Mouse (Mus musculus) ovary, adult 18-20 months (tissue): Measurements from ENCODE around the gene Tpm3.

Experiments used
- DNase-seq: peaks from one replicate; pipeline ENCODE4 v3.0.0; 2022; ENCODE audit warnings: low spot score, mixed read lengths

Gene Tpm3

DNA sequence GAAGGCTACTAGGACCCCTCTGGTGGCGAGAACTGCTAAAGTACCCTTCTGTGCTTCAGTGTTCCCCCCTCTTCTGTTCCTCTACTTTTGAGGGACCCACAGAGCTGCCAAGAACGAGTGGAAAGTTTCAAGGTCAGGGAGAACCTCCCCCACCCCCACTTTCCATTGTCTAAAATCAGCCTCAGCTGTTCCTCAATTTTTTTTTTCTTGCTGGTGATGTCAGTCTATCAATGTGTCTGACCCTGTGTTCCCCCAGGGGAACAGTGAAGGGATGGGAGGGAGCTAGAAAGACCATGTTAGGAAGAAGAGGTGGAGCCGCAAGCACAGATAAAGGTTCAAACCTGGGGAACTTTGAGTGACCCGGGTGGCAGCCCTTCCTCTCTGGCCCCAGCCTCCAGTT is at the start of gene Tpm3:
Gene Tpm3 (plus strand): TSS at position 356 of the 400 bp plus-strand sequence.
- DNase-seq = no peak

DNA sequence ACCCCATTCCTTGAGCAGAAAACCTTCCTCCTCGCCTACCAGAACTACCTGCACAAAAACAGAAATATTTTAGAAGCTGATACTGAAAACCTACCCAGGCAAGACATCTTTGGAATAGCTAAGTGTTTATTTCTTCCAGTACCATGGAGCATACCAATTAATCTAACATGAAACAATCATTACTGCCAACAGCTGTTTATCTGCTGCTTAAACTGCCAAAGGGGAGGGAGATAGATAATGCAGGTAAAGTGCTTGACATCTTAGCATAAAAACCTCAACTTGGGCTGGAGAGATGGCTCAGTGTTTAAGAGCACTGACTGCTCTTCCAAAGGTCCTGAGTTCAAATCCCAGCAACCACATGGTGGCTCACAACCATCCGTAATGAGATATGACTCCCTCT is 37.8 kb upstream of the Tpm3 start:
- DNase-seq = no peak

DNA sequence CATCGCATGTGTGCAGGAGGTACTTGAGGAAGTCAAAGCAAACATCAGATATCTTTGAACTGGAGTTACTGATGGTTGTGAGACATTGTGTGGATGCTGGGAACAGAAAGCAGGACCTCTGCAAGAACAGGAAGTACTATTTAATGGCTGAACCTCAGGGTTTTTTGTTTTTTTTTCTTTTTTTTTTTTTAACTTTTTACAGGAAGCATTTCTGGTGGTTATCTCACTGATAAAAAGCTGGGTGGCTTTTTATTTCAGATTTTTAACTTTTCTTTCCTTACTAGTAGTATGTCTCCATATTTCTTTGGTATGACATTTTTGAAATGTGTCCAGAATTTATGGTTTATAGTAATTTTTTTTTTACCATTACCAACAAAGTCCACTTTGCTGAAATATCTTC is 36.2 kb upstream of the Tpm3 start:
- no peak for DNase-seq

DNA sequence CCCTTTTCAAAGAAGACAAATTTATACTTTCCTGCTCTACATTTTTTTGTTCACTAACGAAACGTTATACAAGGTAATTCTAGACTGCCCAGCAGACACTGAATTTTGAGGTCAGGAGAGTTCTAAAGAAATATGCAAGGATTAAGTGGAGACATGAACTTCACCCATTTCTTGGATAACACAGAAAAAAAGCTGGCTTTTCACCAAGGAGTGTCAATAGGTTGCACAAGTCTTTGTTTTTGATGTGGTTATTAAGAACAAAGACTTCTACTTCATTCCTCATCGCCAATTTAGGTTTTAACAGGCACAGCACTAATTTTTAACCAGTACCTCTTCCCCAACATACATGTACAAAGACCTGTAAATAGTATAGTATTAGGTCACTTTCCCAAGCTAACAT is 22.8 kb upstream of the Tpm3 start:
- DNase-seq = no peak

DNA sequence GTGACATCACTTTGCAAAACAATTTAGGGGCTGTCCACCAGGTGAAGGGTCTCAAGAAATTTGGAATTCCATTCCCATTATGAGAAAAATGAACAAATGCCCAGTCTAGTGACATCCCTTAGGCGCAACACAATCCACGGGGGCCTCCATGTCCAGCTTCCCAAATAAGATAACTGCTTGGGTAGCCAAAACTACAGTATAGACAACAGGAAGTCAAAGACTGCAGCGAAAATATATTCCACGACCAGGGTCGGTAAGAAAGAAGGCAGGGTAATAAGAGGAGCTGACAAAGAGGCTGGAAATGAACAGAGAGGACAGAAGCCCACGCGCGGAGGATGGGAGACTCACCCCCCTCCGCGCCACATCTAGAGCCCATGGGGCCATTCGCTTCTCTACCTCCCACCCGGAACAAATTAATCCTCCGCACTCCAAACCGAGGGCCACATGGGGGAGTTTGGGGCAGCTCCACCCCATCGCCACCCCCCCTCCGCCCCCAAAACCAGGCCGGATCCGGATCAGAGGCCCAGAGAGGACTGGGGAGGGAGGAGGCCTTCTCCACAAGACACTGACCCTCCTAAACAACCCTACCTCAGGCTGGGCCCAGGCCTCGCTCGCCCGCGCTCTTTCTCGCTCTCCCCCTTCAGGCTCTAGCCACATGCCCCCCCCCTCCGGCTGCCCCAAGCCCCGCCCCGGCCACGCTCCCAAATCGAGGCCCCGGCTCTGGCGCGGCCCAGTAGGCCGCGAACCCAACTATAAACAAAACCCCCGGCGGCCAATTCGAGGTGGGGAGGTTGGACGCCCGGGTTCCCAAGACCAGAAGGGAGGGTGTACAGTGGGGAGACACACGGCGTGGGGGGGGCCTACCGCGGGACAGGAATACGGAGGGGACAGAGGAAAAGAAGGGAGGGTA is 20.8 kb upstream of the Tpm3 start, which contains the start of gene 4933434E20Rik:
Gene 4933434E20Rik (plus strand): TSS at position 196 of the 910 bp plus-strand sequence.
- DNase-seq = peak; percentile 32

DNA sequence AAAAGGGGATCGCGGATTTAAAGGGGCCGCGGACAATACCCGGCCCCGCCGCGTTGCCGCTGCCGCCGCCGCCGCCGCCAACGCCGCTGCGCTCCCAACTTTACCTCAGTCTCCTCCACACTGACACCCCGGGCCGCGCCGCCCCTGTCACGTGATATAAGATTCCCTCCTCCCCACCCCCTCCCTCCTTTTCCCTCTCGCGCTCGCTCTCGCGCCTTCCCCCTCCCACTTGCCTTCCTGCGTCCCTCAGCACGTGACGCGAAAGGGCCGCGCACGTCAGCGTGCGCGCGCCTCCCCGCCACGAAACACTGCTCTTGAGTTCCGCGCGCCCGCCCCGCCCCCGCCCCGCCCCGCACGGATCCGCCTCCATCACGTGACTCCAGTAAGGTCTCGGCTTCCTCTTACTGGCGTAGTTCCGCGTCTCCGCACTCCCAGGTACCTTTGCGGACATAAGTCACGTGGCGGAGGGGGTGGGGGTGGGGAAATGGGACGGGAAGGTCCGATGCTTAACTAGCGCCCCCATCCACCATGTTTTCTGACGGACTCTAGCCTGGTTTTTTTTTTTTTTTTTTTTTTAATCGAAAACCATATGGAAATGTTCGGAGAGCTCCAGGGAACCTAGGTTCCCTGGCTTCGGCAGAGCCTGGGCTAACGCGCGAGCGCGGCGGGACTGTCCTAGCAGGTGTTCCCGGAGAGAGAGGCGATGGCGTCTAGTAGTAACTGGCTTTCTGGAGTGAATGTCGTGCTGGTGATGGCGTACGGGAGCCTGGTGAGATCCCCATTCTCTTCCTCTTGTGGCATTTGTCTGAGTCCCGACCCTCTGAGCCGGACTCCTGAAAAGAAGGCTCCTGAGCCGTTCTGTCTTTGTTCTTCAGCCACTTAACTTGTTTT is 19.9 kb upstream of the Tpm3 start, which contains the start of gene Ubap2l:
Gene Ubap2l (minus strand): TSS at position 278 of the 891 bp plus-strand sequence.
- DNase-seq = peak; percentile 94

DNA sequence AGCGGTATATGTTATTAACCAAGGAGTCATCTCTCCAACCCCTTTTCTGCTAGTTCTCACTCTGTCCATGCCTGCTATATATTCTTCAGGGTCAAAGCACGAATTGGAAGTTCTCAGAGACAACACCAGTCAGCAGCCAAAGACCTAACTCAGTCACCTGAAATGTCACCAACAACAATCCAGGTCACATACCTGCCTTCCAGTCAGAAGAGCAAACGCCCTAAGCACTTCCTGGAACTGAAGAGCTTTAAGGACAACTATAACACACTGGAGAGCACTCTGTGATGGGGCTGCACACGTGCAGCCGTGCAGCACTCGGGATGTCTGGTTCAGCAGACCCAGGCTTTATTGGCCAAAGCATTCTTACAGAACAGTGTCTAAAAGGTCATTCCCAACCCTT is 10.9 kb upstream of the Tpm3 start:
- no peak for DNase-seq

DNA sequence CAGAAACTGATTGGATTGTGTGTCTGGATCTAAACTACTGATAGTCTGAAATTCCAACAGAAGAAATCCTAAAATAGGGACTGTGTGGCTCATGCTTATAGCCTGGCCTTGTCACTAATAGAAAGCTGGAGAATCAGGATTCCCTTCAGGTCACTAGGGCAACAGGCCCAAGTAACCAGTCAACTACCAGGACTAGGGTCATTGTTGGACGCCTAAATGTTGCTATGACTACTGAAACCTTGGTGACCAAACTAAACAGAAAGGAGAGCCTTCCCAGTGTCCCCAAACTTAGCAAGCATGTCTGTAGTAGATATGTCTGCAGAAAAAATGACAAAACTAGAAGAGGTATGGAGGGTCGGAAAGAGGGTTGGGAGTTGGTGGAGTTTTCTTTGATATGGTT is 9.9 kb upstream of the Tpm3 start:
- no peak for DNase-seq

DNA sequence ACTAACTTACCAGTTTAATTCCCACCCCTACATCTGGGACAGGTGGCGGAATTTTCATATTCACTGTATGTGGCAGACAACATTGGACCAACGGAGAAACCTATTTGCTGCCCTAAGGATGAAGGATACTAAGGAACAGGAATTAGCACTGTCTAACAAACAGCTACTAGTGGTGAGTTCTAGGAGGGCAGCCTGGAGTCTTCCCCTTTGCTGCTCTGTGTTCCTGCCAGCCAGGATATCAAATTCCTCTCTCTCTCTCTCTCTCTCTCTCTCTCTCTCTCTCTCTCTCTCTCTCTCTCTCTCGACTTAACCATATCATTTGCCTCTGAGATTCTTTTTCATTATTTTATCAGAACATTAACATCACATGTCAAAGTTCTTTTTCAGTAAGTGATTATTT is 8.1 kb upstream of the Tpm3 start:
- no peak for DNase-seq

DNA sequence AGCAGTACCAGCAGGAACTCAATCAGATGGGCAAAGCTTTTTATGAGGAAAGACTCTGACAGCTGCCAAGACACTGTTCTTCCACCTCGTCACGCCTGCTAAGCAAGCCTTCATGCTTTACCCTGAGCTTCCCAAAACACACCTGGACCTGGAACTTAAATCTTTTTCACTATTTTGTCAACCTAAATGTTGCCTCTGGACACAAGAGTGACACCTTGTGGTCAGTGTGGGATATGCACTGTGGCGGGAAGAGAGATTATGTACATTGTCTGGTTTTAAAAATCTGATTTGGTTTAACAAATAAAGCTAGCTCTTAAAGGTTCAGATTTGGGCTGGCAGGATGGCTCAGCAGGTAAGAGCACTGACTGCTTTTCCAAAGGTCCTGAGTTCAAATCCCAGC is 6.9 kb upstream of the Tpm3 start:
- DNase-seq = no peak

DNA sequence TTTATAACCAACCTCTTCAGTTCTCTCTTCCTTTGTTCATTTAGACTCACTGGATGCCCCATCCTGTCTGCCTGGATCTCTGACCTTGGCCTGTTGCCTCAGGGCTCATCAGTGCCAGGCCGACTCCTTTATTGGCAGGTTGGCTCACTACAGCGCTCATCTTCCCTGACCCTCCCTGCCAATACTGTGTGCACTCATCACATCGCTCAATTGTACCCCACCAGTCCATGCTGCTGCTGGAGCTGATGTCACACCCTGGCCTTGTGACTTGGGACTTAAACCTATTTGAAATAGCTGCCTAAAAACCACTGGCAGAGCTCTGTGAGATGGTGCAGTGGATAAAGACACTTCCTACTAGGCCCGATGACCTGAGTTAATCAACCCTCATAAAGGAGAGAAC is 4.6 kb upstream of the Tpm3 start:
- no peak for DNase-seq

DNA sequence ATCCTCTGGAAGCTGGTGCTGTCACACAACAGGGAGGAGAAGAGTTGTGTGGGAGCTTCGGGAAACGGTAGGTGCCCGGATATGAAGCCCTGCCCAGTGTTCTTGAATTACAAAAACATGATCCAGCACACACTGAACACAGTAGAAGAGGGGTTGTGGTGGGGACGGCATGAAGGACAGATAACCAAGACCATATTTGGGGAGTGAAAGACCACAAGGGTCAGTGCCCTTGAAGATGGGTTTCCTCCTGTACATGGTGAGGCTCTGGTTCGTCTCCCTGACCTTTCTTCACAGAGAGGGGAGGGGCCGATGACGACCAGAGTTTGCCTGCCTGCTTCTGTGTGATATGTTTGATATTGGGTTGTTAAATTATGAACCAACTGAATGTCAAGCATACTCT is 2.8 kb upstream of the Tpm3 start:
- peak; percentile 40 for DNase-seq

DNA sequence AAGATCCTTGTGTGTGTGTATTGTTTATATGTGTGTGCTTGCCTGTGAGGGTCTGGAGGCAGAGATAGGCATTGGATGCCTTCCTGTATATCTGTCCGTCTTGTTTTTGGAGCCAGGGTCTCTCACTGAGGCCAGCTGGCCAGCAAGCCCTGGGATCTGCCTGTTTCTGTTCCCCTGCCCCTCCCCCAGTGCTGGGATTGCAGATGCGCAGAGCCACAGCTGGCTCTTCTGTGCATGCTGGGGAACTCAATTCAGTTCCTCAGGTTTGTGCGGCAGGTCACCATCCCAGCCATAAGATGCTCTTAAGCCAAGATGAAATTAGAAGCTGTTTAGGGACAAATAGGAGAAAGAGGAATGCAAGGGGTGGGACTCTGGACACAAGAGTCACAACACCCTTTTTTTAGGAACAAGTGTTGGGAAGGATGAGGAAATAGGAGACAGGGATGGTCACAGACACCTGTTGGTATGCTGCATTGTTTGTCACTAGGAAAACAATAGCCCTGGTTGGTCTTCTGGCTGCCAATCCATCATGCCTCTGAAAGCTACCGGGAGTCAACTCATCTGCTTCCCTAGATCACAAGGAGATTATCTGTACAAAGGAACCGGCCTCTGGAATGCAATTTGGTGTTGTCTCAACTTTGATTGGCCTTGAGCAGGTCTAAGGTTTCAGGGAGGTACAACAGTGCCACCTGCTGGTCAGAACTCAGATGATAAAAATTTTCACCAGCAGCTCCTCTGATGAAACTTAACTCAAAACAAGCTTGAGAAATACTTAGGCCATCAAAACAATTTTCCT is 4.7 kb downstream of the Tpm3 start:
- peak; percentile 59 for DNase-seq

DNA sequence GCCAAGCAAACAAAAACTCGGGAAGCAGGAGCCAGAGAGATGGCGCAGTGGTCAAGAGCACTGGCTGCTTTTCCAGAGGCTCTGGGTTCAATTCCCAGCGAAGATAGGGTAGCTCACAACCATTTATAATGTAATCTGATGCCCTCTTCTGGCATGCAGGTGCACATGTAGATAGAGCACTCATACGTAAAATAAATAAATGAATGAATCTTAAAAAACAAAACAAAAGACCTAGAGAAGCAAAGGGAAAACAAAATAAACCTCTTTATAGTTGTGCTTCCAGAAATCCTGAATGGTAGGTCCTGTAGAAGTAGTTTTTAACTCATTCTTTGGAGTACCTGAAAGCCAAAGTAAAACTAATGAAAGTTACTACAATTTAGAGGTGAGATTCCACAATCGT is 5.8 kb downstream of the Tpm3 start:
- no peak for DNase-seq

DNA sequence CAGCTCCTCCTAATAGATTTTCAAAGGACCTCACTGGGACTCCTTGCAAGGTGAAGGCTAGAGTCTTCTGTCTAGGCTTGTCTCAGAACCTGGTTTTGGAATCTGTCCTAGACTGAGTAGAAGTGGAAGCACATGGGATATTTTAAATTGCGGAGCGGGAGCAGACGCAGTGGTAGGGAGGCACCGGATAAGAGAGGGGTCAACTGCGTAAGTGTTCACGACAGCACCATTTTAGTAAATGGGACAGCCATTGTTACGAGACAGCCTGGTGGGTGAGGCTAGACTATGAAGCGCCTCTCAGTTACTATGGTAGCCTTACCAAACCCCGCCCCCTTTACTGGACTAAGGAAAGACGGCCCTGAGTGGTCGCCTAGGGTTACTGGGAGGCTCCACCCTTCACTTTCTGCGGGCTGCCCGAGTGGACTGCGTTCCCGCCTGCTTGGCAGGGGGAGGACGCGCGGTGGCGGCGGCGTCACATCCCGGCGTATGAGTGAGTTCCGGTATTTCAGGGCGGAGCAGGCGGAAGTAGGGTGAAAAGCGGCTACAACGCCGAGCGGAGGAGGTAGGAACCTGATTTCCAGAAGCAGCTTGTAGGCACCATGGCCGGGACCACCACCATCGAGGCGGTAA is 6.8 kb downstream of the Tpm3 start:
- peak; percentile 96 for DNase-seq

DNA sequence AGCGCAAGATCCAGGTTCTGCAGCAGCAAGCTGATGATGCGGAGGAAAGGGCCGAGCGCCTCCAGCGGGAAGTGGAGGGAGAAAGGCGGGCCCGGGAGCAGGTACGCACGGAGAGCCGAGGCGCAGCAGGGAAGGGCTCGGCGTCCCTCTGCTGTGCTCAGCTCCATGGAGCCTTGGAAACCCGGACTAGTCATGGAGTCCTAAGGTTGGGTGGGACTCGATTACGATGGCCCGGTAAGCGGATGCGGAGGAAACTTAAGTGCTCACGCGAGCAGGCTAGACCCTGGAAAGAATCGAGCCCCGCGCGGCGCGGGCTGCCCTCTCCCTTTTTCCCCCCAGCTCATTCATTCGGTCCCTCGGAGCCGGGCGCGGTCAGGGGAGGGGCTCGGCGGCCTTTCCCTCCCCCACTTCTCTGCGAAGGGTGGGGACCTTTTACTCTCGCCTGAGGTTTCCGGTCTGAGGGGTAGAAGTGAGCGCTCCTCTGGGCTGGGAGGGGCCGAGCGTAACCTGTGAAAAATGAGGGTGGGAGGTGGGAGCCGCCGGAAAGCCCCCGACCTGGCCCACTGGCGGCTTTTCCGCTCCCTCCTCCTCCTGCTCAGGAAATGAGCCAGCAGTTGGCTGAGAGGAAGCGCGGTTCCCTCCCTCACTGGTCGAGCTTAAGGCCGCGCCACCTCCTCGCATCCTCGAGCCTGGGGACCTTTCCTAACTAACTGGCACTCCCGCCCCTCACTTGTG is 7.5 kb downstream of the Tpm3 start:
- DNase-seq = peak; percentile 62

DNA sequence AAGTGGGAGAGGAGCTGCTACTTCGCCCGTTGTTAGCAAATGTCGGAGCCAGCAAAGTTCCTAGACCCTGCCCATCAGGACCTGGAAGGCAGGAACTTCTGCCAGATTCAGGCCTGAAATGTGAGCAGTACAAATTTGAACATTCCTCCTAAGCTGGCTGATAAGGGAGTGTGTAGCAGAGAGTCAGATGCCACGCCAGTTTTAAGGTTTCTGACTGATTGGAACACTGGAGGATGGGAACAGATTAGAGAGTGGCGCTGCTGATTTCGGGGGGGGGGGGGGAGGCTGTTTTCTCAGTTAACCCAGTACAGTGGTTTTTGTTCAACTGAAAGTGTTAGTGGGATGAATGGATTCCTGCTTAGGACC is 8.0 kb downstream of the Tpm3 start:
- DNase-seq = no peak

DNA sequence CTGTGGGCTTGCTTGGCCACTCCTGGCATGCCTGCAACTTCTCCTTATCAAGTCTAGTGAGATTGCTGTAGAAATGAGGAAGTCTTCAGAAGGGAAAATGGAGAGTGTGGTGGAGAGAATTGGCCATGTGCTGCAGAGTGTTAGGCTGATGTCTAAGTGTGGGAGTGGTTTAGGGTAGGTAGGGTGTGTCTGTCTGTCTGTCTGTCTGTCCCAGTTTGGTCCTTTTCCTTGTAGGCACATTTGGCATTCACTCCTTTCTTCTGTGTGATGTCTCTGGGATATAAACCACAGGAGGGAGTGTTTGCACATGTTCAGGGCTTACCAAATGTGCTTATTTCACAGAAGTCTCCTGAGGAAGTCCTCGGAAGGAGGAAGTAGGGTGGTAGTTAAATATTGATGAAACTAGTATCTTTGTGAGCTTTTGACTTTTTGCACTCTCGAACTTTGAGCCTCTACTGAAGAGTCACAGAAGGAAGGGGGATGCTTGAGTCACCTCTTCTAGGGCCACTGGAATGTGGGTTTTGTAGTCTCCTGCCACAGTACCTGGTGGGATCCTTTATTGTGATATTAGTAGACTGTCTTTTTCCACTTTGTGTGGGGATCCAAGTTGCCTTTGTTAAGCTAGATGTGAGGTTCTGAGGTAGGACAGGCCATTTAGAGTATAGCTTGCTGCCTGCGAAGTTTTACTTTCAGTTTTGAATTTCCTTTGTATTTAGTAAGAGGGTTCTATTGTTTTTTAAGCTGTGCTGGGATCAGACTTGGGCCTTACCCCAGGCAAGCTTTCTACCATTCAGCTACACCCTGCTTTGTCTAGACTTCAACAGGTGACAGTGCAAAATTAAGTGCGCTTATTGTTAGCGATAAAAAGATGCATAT is 9.2 kb downstream of the Tpm3 start:
- DNase-seq = no peak

DNA sequence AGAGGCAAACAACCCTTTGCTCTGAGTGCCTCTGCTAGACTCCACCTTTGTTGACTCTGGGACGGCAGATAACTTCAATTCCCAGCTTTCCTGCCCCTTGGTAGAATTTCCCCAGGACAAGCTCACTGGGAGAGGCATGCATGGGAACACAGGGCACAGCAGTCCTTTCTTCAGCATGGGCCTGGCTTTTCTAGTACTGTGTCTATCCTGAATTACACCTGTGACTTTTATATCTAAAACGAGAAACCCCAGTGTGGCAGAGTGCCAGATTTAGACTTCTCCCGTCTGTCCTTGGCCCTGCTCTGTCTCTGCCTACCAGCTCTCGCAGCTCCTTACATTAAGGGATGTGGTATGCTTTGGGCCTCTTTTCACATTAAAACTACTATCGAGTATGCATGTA is 10.6 kb downstream of the Tpm3 start:
- no peak for DNase-seq
